Mouse (Mus musculus) heart, embryonic 14.5 days (tissue): ENCODE data around the gene Rcc1l. TPM values are rescaled to one million over a fixed set of nuclear protein-coding genes. Genes with fewer than 3 reads are reported as not detected.

ENCODE experiments used
- ATAC-seq: fragments of 200-750 bp; cut with Nextera tagmentation; 2 replicates; pipeline ENCODE4 v1.8.0; 2017; ENCODE audit warnings: low read depth, moderate TSS enrichment; ENCODE audit not compliant: insufficient number of reproducible peaks, insufficient read depth, low FRiP score
- H3K27ac ChIP-seq, 2 experiments: fragments of 200-500 bp in 1 of 2; fragments of 300-500 bp in 1 of 2; sonication (generic) in 1 of 2; replicated peaks in 1 of 2; 2 replicates each; pipeline ENCODE4 v1.5.1; 2012 to 2014; ENCODE audit warnings: low read depth in 2 of 2, low read length in 2 of 2, control low read depth in 1 of 2, mild to moderate bottlenecking in 1 of 2, mixed read lengths in 1 of 2; ENCODE audit not compliant: control insufficient read depth in 1 of 2, insufficient read depth in 1 of 2
- H3K27me3 ChIP-seq: fragments of 300-500 bp; sonication (generic); 2 replicates; pipeline ENCODE4 v1.6.1; 2014; ENCODE audit warnings: mild to moderate bottlenecking, low read length, control low read depth; ENCODE audit not compliant: control insufficient read depth, insufficient read depth
- H3K36me3 ChIP-seq: fragments of 300-500 bp; sonication (generic); 2 replicates; pipeline ENCODE4 v1.6.1; 2014; ENCODE audit warnings: mild to moderate bottlenecking, control low read depth, low read length, mixed read lengths; ENCODE audit not compliant: control insufficient read depth, insufficient read depth
- H3K4me1 ChIP-seq, 2 experiments: fragments of 200-500 bp in 1 of 2; fragments of 300-500 bp in 1 of 2; sonication (generic) in 1 of 2; 2 replicates each; pipeline ENCODE4 v1.6.1; 2012 to 2014; ENCODE audit warnings: low read length in 2 of 2, control low read depth in 1 of 2, mixed read lengths in 1 of 2; ENCODE audit not compliant: control insufficient read depth in 2 of 2, insufficient read depth in 2 of 2
- H3K4me2 ChIP-seq: fragments of 300-500 bp; sonication (generic); 2 replicates; pipeline ENCODE4 v1.6.1; 2014; ENCODE audit warnings: mild to moderate bottlenecking, low read length
- H3K4me3 ChIP-seq, 2 experiments: fragments of 200-500 bp in 1 of 2; fragments of 300-500 bp in 1 of 2; sonication (generic) in 1 of 2; 2 replicates each; pipeline ENCODE4 v1.5.1; 2012 to 2014; ENCODE audit warnings: low read length in 2 of 2, mild to moderate bottlenecking in 2 of 2, control low read depth in 1 of 2, low read depth in 1 of 2, moderate library complexity in 1 of 2; ENCODE audit not compliant: control insufficient read depth in 1 of 2, insufficient read depth in 1 of 2
- H3K9ac ChIP-seq: fragments of 300-500 bp; sonication (generic); 2 replicates; pipeline ENCODE4 v1.6.1; 2014; ENCODE audit warnings: mild to moderate bottlenecking, low read length
- H3K9me3 ChIP-seq: fragments of 300-500 bp; sonication (generic); 2 replicates; pipeline ENCODE4 v1.6.1; 2016; ENCODE audit warnings: low read length, control low read depth; ENCODE audit not compliant: control insufficient read depth
- WGBS: fragments of 180-500 bp; shearing (Covaris S2); extraction: QIAGEN DNeasy Blood & Tissue Kit; methylation state at CpG from one replicate; pipeline ENCODE4 v1.1.7; 2014; 5-methylcytosine and 5-hydroxymethylcytosine counted together
- polyA plus RNA-seq: library from polyadenylated mRNA; unstranded; fragments of >200 nt; fragmentation: Nextera tagmentation; extraction: Ambion mirVana; gene quantifications from 2 replicates; pipeline ENCODE4 v1.2.1, GENCODE M21; 2014

Rcc1l gene
- polyA plus RNA-seq, 1 experiment from 2014 or later: 18.8 TPM

DNA sequence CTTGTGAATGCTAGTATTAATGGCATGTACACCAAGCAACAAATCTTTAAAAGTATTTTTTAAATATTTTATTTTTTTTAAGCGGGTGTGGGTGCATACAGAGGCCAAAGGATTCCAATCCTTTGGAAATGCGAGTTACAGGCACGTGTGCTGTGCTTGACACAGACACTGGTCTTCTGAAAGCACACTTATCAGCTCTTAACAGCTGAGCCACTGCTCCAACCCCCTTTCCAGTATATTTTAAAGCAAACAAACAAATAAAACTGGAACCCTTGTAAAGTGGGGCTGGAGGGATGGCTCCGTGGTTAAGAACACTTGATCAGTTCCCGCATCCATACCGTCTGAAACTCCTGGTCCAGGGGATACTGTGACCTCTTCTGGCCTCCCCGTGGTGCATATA, 6.6 kb upstream of the Rcc1l start:
- peak overlapping the region; percentile 83 for H3K4me2 ChIP-seq
- no peaks in the 10 kb centered on the region for H3K9me3 ChIP-seq
- 55% methylated on average over 7 of the region's 7 CpGs for WGBS
- peak overlapping the region; percentile 87 to 90 for H3K27ac ChIP-seq
- H3K4me3 ChIP-seq: peak overlapping the region; percentile 66 to 83
- no peaks in the 10 kb centered on the region for H3K36me3 ChIP-seq
- no peak for ATAC-seq
- H3K27me3 ChIP-seq: no peaks in the 10 kb centered on the region
- peaks cover 10 to 11% of the 10 kb centered on the region in 2 experiments for H3K4me1 ChIP-seq
- H3K9ac ChIP-seq: peak overlapping the region; percentile 83; the same call in 1 of the 2 replicates

DNA sequence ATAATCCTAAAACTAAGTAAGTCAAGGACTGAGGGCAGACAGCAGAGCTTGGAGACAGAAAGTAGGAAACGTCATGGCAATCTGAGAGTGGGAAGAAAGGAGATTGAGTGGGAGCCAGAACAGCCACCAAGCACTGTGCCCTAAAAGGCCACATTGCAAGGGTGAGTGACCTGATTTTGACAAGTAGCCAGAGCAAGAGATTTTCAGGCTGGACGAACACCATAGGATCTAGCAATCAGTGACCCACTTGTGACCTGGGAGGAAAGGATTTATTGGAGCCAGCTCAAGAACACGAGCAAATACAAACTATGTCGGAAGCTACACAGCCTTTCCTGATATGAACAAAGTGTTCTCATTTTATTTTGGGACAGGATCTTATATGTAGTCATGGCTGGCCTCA, 6.2 kb upstream of the Rcc1l start:
- no peak for ATAC-seq
- Histone ChIP-seq H3K4me1 (peaks cover 10 to 11% of the 10 kb centered on the region in 2 experiments), H3K36me3 (no peaks in the 10 kb centered on the region), H3K4me3 (no peak overlapping the region), H3K9me3 (no peaks in the 10 kb centered on the region), H3K27ac (peak overlapping the region; percentile 21 to 90; a peak in 1 of 4 replicates), H3K4me2 (peak overlapping the region; percentile 83), H3K9ac (peak overlapping the region; percentile 83; the same call in 1 of the 2 replicates), H3K27me3 (no peaks in the 10 kb centered on the region)
- WGBS: 46% methylated on average over 4 of the region's 4 CpGs

DNA sequence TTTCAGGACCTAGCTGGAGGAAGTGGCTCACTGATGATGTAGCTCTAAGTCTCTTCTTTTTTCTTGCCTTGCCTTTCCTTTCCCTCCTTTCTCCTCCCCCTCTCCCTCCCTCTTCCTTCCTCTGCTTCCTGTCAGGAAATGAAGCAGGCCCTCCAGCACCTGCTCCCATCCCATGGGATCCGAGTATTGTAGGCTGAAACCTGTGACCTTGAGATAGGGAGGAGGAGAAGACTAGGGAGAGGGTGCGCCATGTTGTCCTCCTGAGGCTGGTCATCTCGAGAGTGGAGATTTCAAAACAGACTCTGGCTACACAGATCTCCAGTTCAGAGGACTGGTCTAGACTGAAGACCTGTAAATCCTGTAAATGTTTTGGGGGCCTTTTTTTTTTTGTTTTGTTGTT, 5.6 kb upstream of the Rcc1l start:
- ATAC-seq: no peak
- Histone ChIP-seq H3K27me3 (no peaks in the 10 kb centered on the region), H3K4me2 (no peak overlapping the region), H3K9ac (no peak overlapping the region), H3K9me3 (no peaks in the 10 kb centered on the region), H3K36me3 (no peaks in the 10 kb centered on the region), H3K4me3 (no peak overlapping the region), H3K4me1 (peaks cover 10 to 11% of the 10 kb centered on the region in 2 experiments), H3K27ac (0 out of 4 replicates have a peak overlapping the region, but pooled peaks of 1 of the 2 experiments have one; percentile 28)
- WGBS: 54% methylated on average over 3 of the region's 3 CpGs

DNA sequence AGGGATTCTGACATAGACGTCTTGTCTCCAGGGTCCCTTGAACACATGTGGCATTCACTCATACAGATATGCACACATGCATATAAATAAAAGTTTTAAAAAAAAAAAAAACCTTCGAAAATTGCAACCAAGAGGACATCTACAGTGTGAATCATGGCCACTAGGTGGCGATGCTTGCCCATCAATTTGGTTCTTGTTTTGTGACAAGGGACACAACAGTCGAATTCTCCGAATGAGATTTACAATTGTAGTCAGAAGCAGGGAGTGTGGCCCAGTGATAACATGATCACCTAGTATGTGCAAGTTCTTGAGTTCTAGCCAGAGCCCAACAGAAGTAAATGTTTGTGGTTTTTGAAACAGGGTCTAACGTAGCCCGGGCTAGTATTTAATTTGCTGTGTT, 3.3 kb upstream of the Rcc1l start:
- Histone ChIP-seq H3K4me2 (no peak overlapping the region), H3K9me3 (no peaks in the 10 kb centered on the region), H3K27me3 (no peaks in the 10 kb centered on the region), H3K9ac (no peak overlapping the region), H3K4me3 (no peak overlapping the region), H3K27ac (no peak overlapping the region), H3K36me3 (no peaks in the 10 kb centered on the region), H3K4me1 (peaks cover 16 to 17% of the 10 kb centered on the region in 2 experiments)
- WGBS: 25% methylated on average over 7 of the region's 7 CpGs
- no peak for ATAC-seq

DNA sequence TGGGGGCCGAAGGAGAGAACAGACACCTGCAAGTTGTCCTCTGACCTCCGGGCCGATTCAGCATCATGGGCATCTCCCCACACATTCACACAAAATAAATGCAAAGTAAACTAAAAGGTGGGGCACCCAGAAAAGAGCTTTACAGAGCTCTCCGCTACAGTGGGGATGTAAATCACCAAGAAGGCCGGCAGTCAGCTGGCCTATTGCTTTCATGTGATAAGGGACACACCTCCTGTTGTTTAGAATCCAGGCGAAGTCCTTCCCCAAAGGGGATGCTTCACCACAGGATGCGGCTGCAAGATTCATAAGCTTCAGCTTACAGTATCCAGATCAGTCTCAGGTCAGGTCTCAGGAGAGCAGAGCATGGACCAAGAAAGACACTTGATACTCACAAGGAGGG, 2.0 kb upstream of the Rcc1l start:
- no peak overlapping the region for H3K4me2 ChIP-seq
- no peak for ATAC-seq
- no peak overlapping the region for H3K9ac ChIP-seq
- no peaks in the 10 kb centered on the region for H3K27me3 ChIP-seq
- peaks cover 14 to 16% of the 10 kb centered on the region in 2 experiments for H3K4me1 ChIP-seq
- WGBS: 66% methylated on average over 7 of the region's 7 CpGs
- no peak overlapping the region for H3K4me3 ChIP-seq
- no peaks in the 10 kb centered on the region for H3K9me3 ChIP-seq
- H3K36me3 ChIP-seq: peaks cover 3% of the 10 kb centered on the region; the same call in 1 of the 2 replicates
- H3K27ac ChIP-seq: no peak overlapping the region

DNA sequence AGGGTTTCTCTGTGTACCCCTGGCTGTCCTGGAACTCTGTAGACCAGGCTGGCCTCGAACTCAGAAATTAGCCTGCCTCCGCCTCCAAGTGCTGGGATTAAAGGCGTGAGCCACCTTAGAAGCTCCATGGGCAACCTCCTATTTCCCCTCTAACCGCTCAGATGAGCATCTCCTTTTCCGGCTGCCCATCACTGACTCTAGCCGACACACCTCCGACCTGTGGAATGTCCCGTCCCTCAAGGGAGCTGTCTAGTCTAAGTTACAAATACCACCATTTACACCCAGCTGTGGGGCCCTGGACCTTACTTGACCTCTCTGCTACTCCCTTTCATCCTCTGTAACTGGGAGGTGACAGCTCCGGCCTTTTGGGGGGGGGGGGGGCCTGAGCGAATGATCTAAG, 878 bp downstream of the Rcc1l start:
- 14% methylated on average over 10 of the region's 10 CpGs for WGBS
- peak overlapping the region; percentile 86 for H3K4me2 ChIP-seq
- no peaks in the 10 kb centered on the region for H3K27me3 ChIP-seq
- H3K9ac ChIP-seq: peak overlapping the region; percentile 81
- H3K9me3 ChIP-seq: no peaks in the 10 kb centered on the region
- peaks cover 6 to 8% of the 10 kb centered on the region in 2 experiments for H3K4me1 ChIP-seq
- peak overlapping the region; percentile 78 to 82 for H3K27ac ChIP-seq
- peaks cover 19% of the 10 kb centered on the region for H3K36me3 ChIP-seq
- peak overlapping the region; percentile 91 to 95 for H3K4me3 ChIP-seq
- no peak for ATAC-seq

DNA sequence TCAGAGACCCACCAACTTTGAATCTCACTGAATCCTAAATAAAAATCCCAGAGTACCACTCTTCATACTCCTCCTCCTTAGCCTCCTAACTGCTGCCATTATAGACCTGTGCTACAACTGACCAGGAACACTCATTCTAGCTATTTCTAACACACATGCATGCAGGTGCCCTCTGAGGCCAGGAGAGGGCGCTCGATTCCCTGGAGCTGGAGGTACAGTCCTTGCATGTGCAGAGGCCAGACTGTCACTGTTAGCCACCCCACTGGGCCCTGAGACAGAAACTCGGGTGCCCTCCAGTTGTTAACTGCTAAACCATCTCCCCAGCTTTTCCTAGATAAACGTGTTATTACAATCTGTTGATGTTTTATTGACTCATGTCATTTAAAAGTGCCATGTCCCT, 3.4 kb downstream of the Rcc1l start:
- ATAC-seq: no peak
- peaks cover 6 to 8% of the 10 kb centered on the region in 2 experiments for H3K4me1 ChIP-seq
- no peaks in the 10 kb centered on the region for H3K27me3 ChIP-seq
- no peak overlapping the region for H3K4me2 ChIP-seq
- no peak overlapping the region for H3K27ac ChIP-seq
- H3K4me3 ChIP-seq: no peak overlapping the region
- no peak overlapping the region for H3K9ac ChIP-seq
- no peaks in the 10 kb centered on the region for H3K9me3 ChIP-seq
- peaks cover 34% of the 10 kb centered on the region for H3K36me3 ChIP-seq
- 51% methylated on average over 4 of the region's 4 CpGs for WGBS

DNA sequence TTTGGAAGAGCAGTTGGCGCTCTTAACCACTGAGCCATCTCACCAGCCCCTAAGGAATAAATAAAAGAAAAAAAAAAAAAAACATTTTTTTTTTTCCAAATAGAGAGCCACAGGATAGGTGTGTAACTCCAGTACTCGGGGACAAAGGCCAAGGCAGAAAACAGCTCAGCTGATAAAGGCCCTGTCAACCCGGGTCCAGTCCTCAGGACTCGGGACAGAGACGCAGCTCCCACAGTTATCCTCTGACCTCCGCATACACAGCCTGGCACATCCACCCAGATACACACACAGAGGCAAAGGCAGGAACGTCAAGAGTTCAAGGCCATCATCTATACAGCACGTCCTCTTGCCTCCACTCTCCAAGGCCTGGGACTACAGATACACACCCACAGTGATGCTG, 6.4 kb downstream of the Rcc1l start:
- Histone ChIP-seq H3K36me3 (peaks cover 57% of the 10 kb centered on the region), H3K9ac (no peak overlapping the region), H3K4me1 (peaks cover 0 to 1% of the 10 kb centered on the region in 2 experiments; a peak in 3 of 4 replicates), H3K4me2 (no peak overlapping the region), H3K27me3 (no peaks in the 10 kb centered on the region), H3K27ac (no peak overlapping the region), H3K9me3 (no peaks in the 10 kb centered on the region), H3K4me3 (no peak overlapping the region)
- ATAC-seq: no peak
- WGBS: 93% methylated on average over 8 of the region's 8 CpGs
